Mouse (Mus musculus) hindbrain, embryonic 11.5 days (tissue): Measurements from ENCODE around the gene Angptl2. TPM values are rescaled to one million over a fixed set of nuclear protein-coding genes. Genes with fewer than 3 reads are reported as not detected.

Source experiments
- ATAC-seq: fragments of 200-750 bp; cut with Nextera tagmentation; 2 replicates; pipeline ENCODE4 v1.8.0; 2017; ENCODE audit warnings: mild to moderate bottlenecking, moderate TSS enrichment, moderate library complexity; ENCODE audit not compliant: low FRiP score
- DNase-seq: peaks from one replicate; pipeline ENCODE4 v3.0.0-alpha.2; 2015; ENCODE audit warnings: low spot score
- H3K27ac ChIP-seq: fragments of 300-500 bp; sonication (generic); 2 replicates; pipeline ENCODE4 v1.5.1; 2014; ENCODE audit warnings: mild to moderate bottlenecking, low read depth, low read length
- H3K27me3 ChIP-seq: fragments of 300-500 bp; sonication (generic); 2 replicates; pipeline ENCODE4 v1.6.1; 2014; ENCODE audit warnings: mild to moderate bottlenecking, low read length, moderate library complexity, mixed read lengths; ENCODE audit not compliant: control insufficient read depth, insufficient read depth
- H3K36me3 ChIP-seq: fragments of 300-500 bp; sonication (generic); 2 replicates; pipeline ENCODE4 v1.6.1; 2014; ENCODE audit warnings: mild to moderate bottlenecking, low read length, moderate library complexity, mixed read lengths; ENCODE audit not compliant: control insufficient read depth, insufficient read depth
- H3K4me1 ChIP-seq: fragments of 300-500 bp; sonication (generic); replicated peaks from 2 replicates; pipeline ENCODE4 v1.6.1; 2014; ENCODE audit warnings: low read length, mixed read lengths; ENCODE audit not compliant: control insufficient read depth, insufficient read depth
- H3K4me2 ChIP-seq: fragments of 300-500 bp; sonication (generic); replicated peaks from 2 replicates; pipeline ENCODE4 v1.6.1; 2014; ENCODE audit warnings: mild to moderate bottlenecking, low read depth, low read length
- H3K4me3 ChIP-seq: fragments of 300-500 bp; sonication (generic); 2 replicates; pipeline ENCODE4 v1.5.1; 2014; ENCODE audit warnings: low read depth, low read length
- H3K9ac ChIP-seq: fragments of 300-500 bp; sonication (generic); 2 replicates; pipeline ENCODE4 v1.6.1; 2014; ENCODE audit warnings: low read depth, low read length
- H3K9me3 ChIP-seq: fragments of 300-500 bp; sonication (generic); 2 replicates; pipeline ENCODE4 v1.6.1; 2016; ENCODE audit warnings: low read length; ENCODE audit not compliant: control insufficient read depth
- WGBS: fragments of 180-500 bp; shearing (Covaris S2); extraction: QIAGEN DNeasy Blood & Tissue Kit; methylation state at CpG from one replicate; pipeline ENCODE4 v1.1.7; 2014; 5-methylcytosine and 5-hydroxymethylcytosine counted together
- polyA plus RNA-seq: library from polyadenylated mRNA; unstranded; fragments of >200 nt; fragmentation: Nextera tagmentation; extraction: Ambion mirVana; gene quantifications from 2 replicates; pipeline ENCODE4 v1.2.1, GENCODE M21; 2014

The Angptl2 gene
- polyA plus RNA-seq, 1 experiment from 2014 or later: 19.9 TPM

- Histone ChIP-seq H3K9me3 (no peaks in the 10 kb centered on the region), H3K4me2 (no peak overlapping the region), H3K4me1 (no peaks in the 10 kb centered on the region), H3K9ac (no peak overlapping the region), H3K27ac (no peak overlapping the region), H3K27me3 (no peaks in the 10 kb centered on the region), H3K4me3 (no peak overlapping the region), H3K36me3 (no peaks in the 10 kb centered on the region)
- WGBS: 65% methylated on average over 2 of the region's 2 CpGs
- ATAC-seq: no peak
- no peak for DNase-seq
Observed at GRCm38 (mm10) chr2:33231788-33232187, 15.9 kb downstream of the Angptl2 start.

GRCm38 (mm10) chr2:33232782-33233570 lies 17.1 kb downstream of the Angptl2 start:
- no peak for DNase-seq
- WGBS: 74% methylated on average over 6 of the region's 6 CpGs
- ATAC-seq: no peak
- no peak overlapping the region for H3K4me3 ChIP-seq
- H3K27me3 ChIP-seq: no peaks in the 10 kb centered on the region
- H3K9me3 ChIP-seq: no peaks in the 10 kb centered on the region
- no peaks in the 10 kb centered on the region for H3K36me3 ChIP-seq
- no peak overlapping the region for H3K4me2 ChIP-seq
- H3K4me1 ChIP-seq: no peaks in the 10 kb centered on the region
- H3K27ac ChIP-seq: no peak overlapping the region
- no peak overlapping the region for H3K9ac ChIP-seq

DNA sequence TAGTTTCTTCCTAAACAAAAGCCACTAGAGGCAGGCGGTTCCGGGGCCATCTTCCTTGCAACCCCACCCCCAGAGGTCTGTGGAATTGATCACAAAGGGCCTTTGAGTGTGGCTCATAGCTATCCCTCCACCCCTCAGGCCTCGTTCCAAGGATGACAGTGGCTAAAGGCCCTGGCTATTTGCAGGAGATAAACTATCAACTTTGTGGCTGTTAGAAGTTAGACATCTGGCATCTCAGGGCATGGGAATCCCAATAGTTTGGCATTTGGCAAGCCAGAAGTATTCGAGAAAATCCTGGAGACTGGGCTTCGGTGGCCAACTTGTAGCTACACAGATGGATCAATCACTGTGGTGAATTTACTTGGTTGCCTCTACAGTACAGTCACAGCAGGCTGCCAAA lies 18.0 kb downstream of the Angptl2 start:
- Histone ChIP-seq H3K4me3 (no peak overlapping the region), H3K27ac (no peak overlapping the region), H3K9me3 (no peaks in the 10 kb centered on the region), H3K9ac (no peak overlapping the region), H3K4me2 (no peak overlapping the region), H3K36me3 (no peaks in the 10 kb centered on the region), H3K27me3 (no peaks in the 10 kb centered on the region), H3K4me1 (no peaks in the 10 kb centered on the region)
- 71% methylated on average over 5 of the region's 5 CpGs for WGBS
- DNase-seq (no peak), ATAC-seq (no peak)

GRCm38 (mm10) chr2:33234848-33235247 lies 19.0 kb downstream of the Angptl2 start:
- no peaks in the 10 kb centered on the region for H3K9me3 ChIP-seq
- H3K36me3 ChIP-seq: no peaks in the 10 kb centered on the region
- H3K4me1 ChIP-seq: no peaks in the 10 kb centered on the region
- no peak overlapping the region for H3K27ac ChIP-seq
- DNase-seq (no peak), ATAC-seq (no peak)
- H3K4me2 ChIP-seq: no peak overlapping the region
- no peak overlapping the region for H3K4me3 ChIP-seq
- no peak overlapping the region for H3K9ac ChIP-seq
- H3K27me3 ChIP-seq: no peaks in the 10 kb centered on the region
- 86% methylated on average over 4 of the region's 4 CpGs for WGBS

- no peaks in the 10 kb centered on the region for H3K4me1 ChIP-seq
- H3K4me2 ChIP-seq: no peak overlapping the region
- WGBS: 94% methylated on average over 6 of the region's 6 CpGs
- DNase-seq (no peak), ATAC-seq (no peak)
- H3K9me3 ChIP-seq: no peaks in the 10 kb centered on the region
- H3K27ac ChIP-seq: no peak overlapping the region
- no peaks in the 10 kb centered on the region for H3K36me3 ChIP-seq
- no peaks in the 10 kb centered on the region for H3K27me3 ChIP-seq
- no peak overlapping the region for H3K4me3 ChIP-seq
- no peak overlapping the region for H3K9ac ChIP-seq
Observed at GRCm38 (mm10) chr2:33237581-33237980, 21.7 kb downstream of the Angptl2 start.

DNA sequence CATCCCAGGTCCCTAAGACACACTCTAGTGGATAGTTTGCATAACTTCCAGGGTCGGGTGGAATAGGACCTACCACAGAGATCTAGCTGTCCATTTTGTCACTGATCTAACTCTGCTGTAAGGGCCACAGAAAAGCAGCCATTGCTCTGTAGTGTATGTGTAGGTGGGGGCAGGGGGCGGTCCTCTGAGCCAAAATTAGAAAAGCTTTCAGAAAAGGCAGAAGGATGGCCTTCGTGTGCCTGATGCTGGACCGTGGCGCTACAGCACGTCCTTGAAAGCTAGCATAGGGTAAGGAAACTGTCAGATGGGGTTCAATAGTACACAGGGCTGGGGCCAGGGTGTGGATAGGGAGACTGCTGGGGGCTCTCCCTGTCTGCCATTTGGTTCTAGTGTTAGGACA lies 29.0 kb downstream of the Angptl2 start:
- Histone ChIP-seq H3K4me1 (no peaks in the 10 kb centered on the region), H3K27ac (no peak overlapping the region), H3K9ac (no peak overlapping the region), H3K36me3 (no peaks in the 10 kb centered on the region), H3K27me3 (no peaks in the 10 kb centered on the region), H3K9me3 (no peaks in the 10 kb centered on the region), H3K4me3 (no peak overlapping the region), H3K4me2 (no peak overlapping the region)
- no peak for DNase-seq
- ATAC-seq: no peak
- WGBS: 89% methylated on average over 6 of the region's 6 CpGs

DNA sequence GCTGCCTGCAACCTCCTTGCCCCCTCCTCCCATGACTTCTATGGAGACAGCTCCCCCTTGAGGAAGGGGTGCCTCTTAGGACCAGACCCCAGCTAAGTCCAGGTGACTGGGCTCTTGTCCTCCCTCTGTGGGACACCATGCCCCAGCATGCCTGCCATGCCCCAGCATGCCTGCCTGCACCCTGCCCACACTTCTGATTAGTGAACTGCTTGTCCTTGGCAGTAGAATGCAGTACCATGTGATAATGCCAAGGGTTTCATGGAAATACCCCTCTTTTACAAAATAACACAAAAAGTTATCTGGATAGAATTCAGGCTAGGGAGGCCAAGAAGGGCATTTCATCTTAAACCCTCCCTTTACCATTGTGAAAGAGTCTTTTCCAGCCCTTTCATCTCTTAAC lies 29.5 kb downstream of the Angptl2 start:
- Histone ChIP-seq H3K4me2 (no peak overlapping the region), H3K4me1 (no peaks in the 10 kb centered on the region), H3K9ac (no peak overlapping the region), H3K27ac (no peak overlapping the region), H3K4me3 (no peak overlapping the region), H3K27me3 (no peaks in the 10 kb centered on the region), H3K9me3 (no peaks in the 10 kb centered on the region), H3K36me3 (no peaks in the 10 kb centered on the region)
- no peak for DNase-seq
- no peak for ATAC-seq

GRCm38 (mm10) chr2:33246841-33247240 lies 31.0 kb downstream of the Angptl2 start:
- Histone ChIP-seq H3K9me3 (no peaks in the 10 kb centered on the region), H3K36me3 (no peaks in the 10 kb centered on the region), H3K27me3 (no peaks in the 10 kb centered on the region), H3K4me1 (no peaks in the 10 kb centered on the region), H3K4me2 (no peak overlapping the region), H3K4me3 (no peak overlapping the region), H3K9ac (no peak overlapping the region), H3K27ac (no peak overlapping the region)
- WGBS: 82% methylated on average over 5 of the region's 5 CpGs
- DNase-seq (no peak), ATAC-seq (no peak)

DNA sequence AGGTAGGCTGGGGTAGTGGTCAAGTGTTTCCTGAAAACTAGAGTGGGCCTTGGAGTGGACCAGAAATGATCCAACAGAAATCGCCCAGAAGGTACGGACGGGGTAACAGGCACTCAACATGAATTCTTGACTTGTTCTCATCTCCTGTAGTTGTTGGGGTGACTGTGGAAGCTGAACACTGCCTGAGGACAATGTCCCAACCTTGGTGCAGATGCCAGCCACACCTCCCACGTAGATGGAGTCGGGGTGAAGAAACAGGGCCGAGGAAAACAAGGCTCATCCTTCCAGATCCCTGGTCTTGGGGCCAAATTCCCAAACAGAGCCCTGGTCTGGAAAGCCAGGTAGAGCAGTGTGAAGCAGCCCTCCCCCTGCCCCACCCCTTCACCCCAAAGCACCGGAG lies 32.7 kb downstream of the Angptl2 start:
- Histone ChIP-seq H3K36me3 (no peaks in the 10 kb centered on the region), H3K4me1 (no peaks in the 10 kb centered on the region), H3K4me3 (no peak overlapping the region), H3K9me3 (no peaks in the 10 kb centered on the region), H3K9ac (no peak overlapping the region), H3K27me3 (no peaks in the 10 kb centered on the region), H3K27ac (no peak overlapping the region), H3K4me2 (no peak overlapping the region)
- DNase-seq (no peak), ATAC-seq (no peak)
- 91% methylated on average over 7 of the region's 7 CpGs for WGBS
